Mouse (Mus musculus) CH12.LX (cell line): ENCODE measurements at regions not wholly inside any gene's neighbourhood (a gene's known extent, or its start where the extent isn't known, plus 50 kb on each side); places are given as distances from the start of the nearest gene placed in this dataset.

Source experiments
- DNase-seq: peaks from one replicate; pipeline ENCODE4 v3.0.0-alpha.2; 2013; ENCODE audit errors: extremely low read depth
- H3K27ac ChIP-seq: 2 replicates; pipeline ENCODE4 v1.5.1; 2012; ENCODE audit warnings: low read depth, mild to moderate bottlenecking, control low read depth, moderate library complexity; ENCODE audit not compliant: insufficient read depth
- H3K27me3 ChIP-seq: replicated peaks from 2 replicates; pipeline ENCODE3; 2012; ENCODE audit warnings: inconsistent platforms
- H3K36me3 ChIP-seq, 2 experiments: replicated peaks in 1 of 2; 2 replicates each; pipeline versions ENCODE3 to v1.6.1; 2012; ENCODE audit warnings: inconsistent platforms in 1 of 2, low read length in 1 of 2, mild to moderate bottlenecking in 1 of 2, mixed read lengths in 1 of 2, moderate library complexity in 1 of 2; ENCODE audit not compliant: control insufficient read depth in 1 of 2, insufficient read depth in 1 of 2
- H3K4me1 ChIP-seq, 2 experiments: 2 replicates each; pipeline ENCODE4 v1.6.1; 2012; ENCODE audit warnings: inconsistent platforms in 1 of 2, moderate library complexity in 1 of 2; ENCODE audit not compliant: insufficient read depth in 2 of 2, control insufficient read depth in 1 of 2
- H3K4me2 ChIP-seq: 2 replicates; pipeline ENCODE4 v1.6.1; 2012; ENCODE audit warnings: low read depth, mild to moderate bottlenecking, control low read depth; ENCODE audit not compliant: poor library complexity, insufficient read depth, severe bottlenecking
- H3K4me3 ChIP-seq, 3 experiments: fragments of 150-350 bp in 1 of 3; sonication (generic) in 1 of 3; replicated peaks in 1 of 3; 2 replicates each; pipeline versions ENCODE3 to v1.5.1; 2011 to 2012; ENCODE audit warnings: low read depth in 2 of 3, low read length in 2 of 3, mild to moderate bottlenecking in 2 of 3, moderate library complexity in 2 of 3, control low read depth in 1 of 3, improper control_type of control experiment in 1 of 3, inconsistent platforms in 1 of 3, mixed read lengths in 1 of 3; ENCODE audit not compliant: poor library complexity in 1 of 3
- H3K79me2 ChIP-seq: replicated peaks from 2 replicates; pipeline ENCODE4 v1.6.1; 2012; ENCODE audit warnings: mild to moderate bottlenecking, moderate library complexity; ENCODE audit not compliant: control insufficient read depth, poor library complexity, insufficient read depth, severe bottlenecking; ENCODE audit errors: extremely low read depth
- H3K9ac ChIP-seq: 2 replicates; pipeline ENCODE4 v1.6.1; 2012; ENCODE audit warnings: low read depth, mild to moderate bottlenecking, control low read depth, moderate library complexity; ENCODE audit not compliant: insufficient read depth
- H3K9me3 ChIP-seq: replicated peaks from 2 replicates; pipeline ENCODE3; 2012; ENCODE audit warnings: low read length, inconsistent platforms, mixed read lengths
- CHD1 ChIP-seq: IDR thresholded peaks from 2 replicates; pipeline ENCODE4 v1.6.1; 2012; ENCODE audit warnings: low read depth, low read length, improper control_type of control experiment, inconsistent platforms
- CHD2 ChIP-seq: IDR thresholded peaks from 2 replicates; pipeline ENCODE4 v1.6.1; 2011; ENCODE audit warnings: low read length, improper control_type of control experiment
- E2F4 ChIP-seq: IDR thresholded peaks from 2 replicates; pipeline ENCODE4 v1.6.1; 2011; ENCODE audit warnings: low read depth, low read length, improper control_type of control experiment; ENCODE audit not compliant: insufficient replicate concordance
- ELF1 ChIP-seq: IDR thresholded peaks from 2 replicates; pipeline ENCODE4 v1.6.1; 2014; ENCODE audit warnings: low read depth, mild to moderate bottlenecking, inconsistent platforms, low read length, improper control_type of control experiment
- EP300 ChIP-seq: IDR thresholded peaks from 2 replicates; pipeline ENCODE4 v1.6.1; 2011; ENCODE audit warnings: low read length, improper control_type of control experiment
- GABPA ChIP-seq: IDR thresholded peaks from 2 replicates; pipeline ENCODE4 v1.6.1; 2012; ENCODE audit warnings: low read depth, low read length, improper control_type of control experiment, inconsistent platforms; ENCODE audit not compliant: insufficient replicate concordance
- JUND ChIP-seq: conservative IDR thresholded peaks from 2 replicates; pipeline ENCODE4 v1.6.1; 2011; ENCODE audit warnings: low read depth, low read length, improper control_type of control experiment
- MAFK ChIP-seq: IDR thresholded peaks from 2 replicates; pipeline ENCODE4 v1.6.1; 2011; ENCODE audit warnings: low read length, improper control_type of control experiment; ENCODE audit not compliant: insufficient replicate concordance
- MAZ ChIP-seq: IDR thresholded peaks from 2 replicates; pipeline ENCODE4 v1.6.1; 2012; ENCODE audit warnings: low read depth, mild to moderate bottlenecking, inconsistent platforms, low read length, improper control_type of control experiment, moderate library complexity
- MEF2A ChIP-seq: IDR thresholded peaks from 2 replicates; pipeline ENCODE4 v1.6.1; 2014; ENCODE audit warnings: low read depth, mild to moderate bottlenecking, inconsistent platforms, low read length, improper control_type of control experiment, borderline replicate concordance
- MXI1 ChIP-seq: IDR thresholded peaks from 2 replicates; pipeline ENCODE4 v1.6.1; 2011; ENCODE audit warnings: mild to moderate bottlenecking, low read depth, low read length, improper control_type of control experiment
- MYC ChIP-seq: IDR thresholded peaks from 2 replicates; pipeline ENCODE4 v1.6.1; 2011; ENCODE audit warnings: low read depth, mild to moderate bottlenecking, improper control_type of control experiment, low read length
- NRF1 ChIP-seq: IDR thresholded peaks from 2 replicates; pipeline ENCODE4 v1.6.1; 2014; ENCODE audit warnings: low read depth, mild to moderate bottlenecking, inconsistent platforms, low read length, improper control_type of control experiment, moderate library complexity
- PAX5 ChIP-seq: IDR thresholded peaks from 2 replicates; pipeline ENCODE4 v1.6.1; 2012; ENCODE audit warnings: low read length, inconsistent platforms, mixed read lengths
- POLR2A ChIP-seq: IDR thresholded peaks from 2 replicates; pipeline ENCODE4 v1.6.1; 2011; ENCODE audit warnings: low read depth, mild to moderate bottlenecking, improper control_type of control experiment, low read length
- RAD21 ChIP-seq: IDR thresholded peaks from 2 replicates; pipeline ENCODE4 v1.6.1; 2011; ENCODE audit warnings: low read depth, mild to moderate bottlenecking, low read length, improper control_type of control experiment, moderate library complexity
- TBP ChIP-seq: conservative IDR thresholded peaks from 2 replicates; pipeline ENCODE4 v1.6.1; 2011; ENCODE audit warnings: low read depth, low read length, improper control_type of control experiment
- USF1 ChIP-seq: IDR thresholded peaks from 2 replicates; pipeline ENCODE4 v1.6.1; 2014; ENCODE audit warnings: low read depth, mild to moderate bottlenecking, inconsistent platforms, low read length, improper control_type of control experiment
- ZC3H11A ChIP-seq: IDR thresholded peaks from 2 replicates; pipeline ENCODE4 v1.6.1; 2012; ENCODE audit warnings: low read depth, mild to moderate bottlenecking, inconsistent platforms, low read length, improper control_type of control experiment
- ZMIZ1 ChIP-seq: IDR thresholded peaks from 2 replicates; pipeline ENCODE4 v1.6.1; 2012; ENCODE audit warnings: low read depth, mild to moderate bottlenecking, inconsistent platforms, low read length, improper control_type of control experiment
- ZNF384 ChIP-seq: IDR thresholded peaks from 2 replicates; pipeline ENCODE4 v1.6.1; 2012; ENCODE audit warnings: low read depth, low read length, improper control_type of control experiment, inconsistent platforms
- dilution Hi-C: fragments of 300-500 bp; cut with MboI; formaldehyde crosslinking; loops from 2 replicates; pipeline ENCODE4 v1.14.3; 2020; ENCODE audit warnings: low sequenced_read_pairs; ENCODE audit not compliant: extremely low pct_unique_long_range_greater_than_20kb, extremely low pct_ligation_motif_present
- in situ Hi-C: fragments of 300-500 bp; cut with MboI; formaldehyde crosslinking; loops from 3 replicates; pipeline ENCODE4 v1.14.3; 2019; ENCODE audit warnings: low sequenced_read_pairs, low pct_ligation_motif_present, low pct_unique_long_range_greater_than_20kb, mixed read lengths

DNA sequence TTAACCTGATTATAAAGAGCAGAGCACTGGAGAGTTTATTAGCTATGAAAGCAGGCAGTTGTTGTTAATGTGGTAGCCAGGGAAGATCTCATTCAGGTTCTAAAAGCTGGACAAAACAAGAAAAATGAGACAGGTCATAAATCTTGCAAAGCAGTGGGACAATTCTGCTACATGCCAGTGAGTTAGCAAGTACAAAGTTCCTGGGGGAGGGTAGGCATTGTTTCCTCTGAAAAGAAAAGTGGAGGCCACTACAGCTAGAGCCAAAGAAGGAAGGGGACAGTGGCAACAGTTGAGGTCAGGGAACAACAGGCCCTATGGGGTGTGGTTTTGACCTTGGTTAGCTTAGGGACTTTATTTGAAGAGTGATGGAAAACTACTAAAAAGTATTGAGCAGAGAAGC, 364.2 kb downstream of the Hdgfl1 start:
- H3K36me3 ChIP-seq, result no peaks in the 10 kb centered on the region
- H3K4me2 ChIP-seq, result no peak overlapping the region
- H3K4me3 ChIP-seq, result no peak overlapping the region
- H3K9me3 ChIP-seq, result no peaks in the 10 kb centered on the region
- no peaks in the 10 kb centered on the region for H3K27me3 ChIP-seq
- dilution Hi-C loops (no loop called here), in situ Hi-C loops (no loop called here)
- H3K4me1 ChIP-seq, result peaks cover 0 to 3% of the 10 kb centered on the region in 2 experiments; a peak in 1 of 4 replicates
- no peaks in the 10 kb centered on the region for H3K79me2 ChIP-seq
- H3K9ac ChIP-seq, result no peak overlapping the region
- no peak overlapping the region for H3K27ac ChIP-seq
- no peak for DNase-seq
- TF ChIP-seq JUND, result no peak
- no peak for TF ChIP-seq ZC3H11A
- no peak for TF ChIP-seq MEF2A
- TF ChIP-seq CHD1, result no peak
- no peak for TF ChIP-seq RAD21
- TF ChIP-seq EP300, result no peak
- no peak for TF ChIP-seq CHD2
- no peak for TF ChIP-seq USF1
- no peak for TF ChIP-seq GABPA
- TF ChIP-seq TBP, result no peak
- no peak for TF ChIP-seq MAZ
- no peak for TF ChIP-seq E2F4
- no peak for TF ChIP-seq MXI1
- no peak for TF ChIP-seq PAX5
- TF ChIP-seq MAFK, result no peak
- no peak for TF ChIP-seq NRF1
- no peak for TF ChIP-seq POLR2A

DNA sequence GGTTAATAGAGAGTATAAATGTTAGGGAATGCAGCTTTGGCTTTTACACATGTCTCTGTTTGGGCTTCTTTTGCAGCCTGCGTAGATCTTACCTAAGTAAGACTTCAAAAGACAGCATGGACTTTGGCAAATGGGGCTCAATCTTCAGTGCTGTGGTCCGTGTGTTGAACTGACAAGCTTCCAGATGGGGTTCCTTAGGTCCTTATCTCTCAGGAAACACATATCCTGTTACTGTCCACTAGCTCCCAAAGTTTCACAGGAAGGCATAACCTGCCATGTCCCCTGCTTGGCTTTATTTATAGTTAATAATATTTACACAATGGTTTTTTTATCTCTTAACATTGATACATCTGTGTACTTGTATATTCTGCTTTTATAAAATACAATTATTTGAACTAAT, 365.3 kb downstream of the Hdgfl1 start:
- Histone ChIP-seq H3K27me3 (no peaks in the 10 kb centered on the region), H3K4me1 (peaks cover 0 to 3% of the 10 kb centered on the region in 2 experiments; a peak in 1 of 4 replicates), H3K27ac (no peak overlapping the region), H3K9ac (no peak overlapping the region), H3K79me2 (no peaks in the 10 kb centered on the region), H3K36me3 (no peaks in the 10 kb centered on the region), H3K4me3 (no peak overlapping the region), H3K4me2 (no peak overlapping the region), H3K9me3 (no peaks in the 10 kb centered on the region)
- in situ Hi-C loops (no loop called here), dilution Hi-C loops (no loop called here)
- no peak for DNase-seq
- TF ChIP-seq ZMIZ1, result no peak
- no peak for TF ChIP-seq MYC
- TF ChIP-seq ELF1, result no peak
- TF ChIP-seq ZNF384, result no peak
- no peak for TF ChIP-seq EP300
